Mouse (Mus musculus): ENCODE data around the gene Chkb.

- TF ChIP-seq CTCF (IDR thresholded peaks at IDR 0.05) (no peak), EP300 (IDR thresholded peaks at IDR 0.05) (no peak)
Measured at GRCm38 (mm10) chr15:89398146-89398545, 31.6 kb downstream of the Chkb start.

All from lung, postnatal 0 days (tissue).